Mouse (Mus musculus) testis, adult 2 months (tissue): Measurements from ENCODE around the gene Hs3st6. TPM values are rescaled to one million over a fixed set of nuclear protein-coding genes. Genes with fewer than 3 reads are reported as not detected.

Source experiments
- H3K27ac ChIP-seq: fragments of 200-500 bp; 2 replicates; pipeline ENCODE4 v1.5.1; 2012; ENCODE audit warnings: low read depth, low read length; ENCODE audit not compliant: control insufficient read depth, insufficient read depth
- H3K27me3 ChIP-seq: fragments of 200-500 bp; 2 replicates; pipeline ENCODE4 v1.6.1; 2012; ENCODE audit warnings: mild to moderate bottlenecking, low read length, moderate library complexity; ENCODE audit not compliant: control insufficient read depth, insufficient read depth
- H3K36me3 ChIP-seq: fragments of 200-500 bp; 2 replicates; pipeline ENCODE4 v1.6.1; 2012; ENCODE audit warnings: mild to moderate bottlenecking, low read length; ENCODE audit not compliant: control insufficient read depth, insufficient read depth
- H3K4me1 ChIP-seq: fragments of 200-500 bp; 2 replicates; pipeline ENCODE4 v1.6.1; 2012; ENCODE audit warnings: low read length; ENCODE audit not compliant: control insufficient read depth, insufficient read depth
- H3K4me3 ChIP-seq: fragments of 200-500 bp; 2 replicates; pipeline ENCODE4 v1.5.1; 2012; ENCODE audit warnings: low read depth, mild to moderate bottlenecking, low read length, moderate library complexity, mixed read lengths; ENCODE audit not compliant: control insufficient read depth
- CTCF ChIP-seq: fragments of 200-500 bp; IDR thresholded peaks from 2 replicates; pipeline ENCODE4 v1.5.1; 2012; ENCODE audit warnings: low read depth, mild to moderate bottlenecking, inconsistent platforms, low read length, moderate library complexity; ENCODE audit not compliant: control insufficient read depth, insufficient read depth, insufficient replicate concordance
- POLR2A ChIP-seq: fragments of 200-500 bp; IDR thresholded peaks from 2 replicates; pipeline ENCODE4 v1.6.1; 2012; ENCODE audit warnings: low read depth, mild to moderate bottlenecking, inconsistent platforms, low read length, moderate library complexity; ENCODE audit not compliant: control insufficient read depth
- polyA plus RNA-seq: library from polyadenylated mRNA; depleted of rRNA; stranded (reverse); fragments of >200 nt; gene quantifications from 2 replicates; pipeline ENCODE4 v1.2.3, GENCODE M21; 2012; rRNA removed

Gene Hs3st6
- 0.73 and 0.89 TPM in 2 replicates for polyA plus RNA-seq

GRCm38 (mm10) chr17:24752415-24753394, at the start of gene Hs3st6:
TSS of gene Hs3st6 (plus strand) at chr17:24752988.
- H3K27me3 ChIP-seq = peaks cover 4% of the 10 kb centered on the region
- H3K36me3 ChIP-seq = no peaks in the 10 kb centered on the region
- no peak within 1 kb of the TSS for H3K27ac ChIP-seq

GRCm38 (mm10) chr17:24705821-24706220, 47.0 kb upstream of the Hs3st6 start:
- H3K27me3 ChIP-seq = no peaks in the 10 kb centered on the region
- peaks cover 3% of the 10 kb centered on the region for H3K4me1 ChIP-seq
- no peaks in the 10 kb centered on the region; the same call in 1 of the 2 replicates for H3K36me3 ChIP-seq
- TF ChIP-seq CTCF (no peak), POLR2A (no peak)
- H3K4me3 ChIP-seq = no peak overlapping the region
- H3K27ac ChIP-seq = no peak overlapping the region

More at GRCm38 (mm10) chr17:24752415-24753394, at the start of gene Hs3st6:
- TF ChIP-seq POLR2A (no peak), CTCF (no peak)
- Histone ChIP-seq H3K4me3 (peak within 1 kb of the TSS; percentile 75), H3K4me1 (peaks cover 13% of the 10 kb centered on the region)

GRCm38 (mm10) chr17:24706982-24707800, 45.6 kb upstream of the Hs3st6 start, which contains the start of gene Tbl3:
TSS of gene Tbl3 (minus strand) at chr17:24707660.
- no peaks in the 10 kb centered on the region for H3K27me3 ChIP-seq
- H3K36me3 ChIP-seq = no peaks in the 10 kb centered on the region; the same call in 1 of the 2 replicates
- 0 out of 2 replicates have a peak, but pooled peaks have one; percentile 24 for TF ChIP-seq CTCF
- peak; percentile 94 for TF ChIP-seq POLR2A
- H3K4me1 ChIP-seq = peaks cover 3% of the 10 kb centered on the region
- peak within 1 kb of the TSS; percentile 87 for H3K27ac ChIP-seq
- peak within 1 kb of the TSS; percentile 91 for H3K4me3 ChIP-seq

GRCm38 (mm10) chr17:24707801-24708425, 44.9 kb upstream of the Hs3st6 start:
- Histone ChIP-seq H3K36me3 (no peaks in the 10 kb centered on the region; the same call in 1 of the 2 replicates), H3K27me3 (no peaks in the 10 kb centered on the region), H3K4me3 (peak overlapping the region; percentile 91), H3K27ac (peak overlapping the region; percentile 63), H3K4me1 (peaks cover 3% of the 10 kb centered on the region)
- no peak for TF ChIP-seq CTCF
- no peak for TF ChIP-seq POLR2A

- H3K4me1 ChIP-seq = peaks cover 3% of the 10 kb centered on the region
- no peak overlapping the region for H3K27ac ChIP-seq
- no peaks in the 10 kb centered on the region; the same call in 1 of the 2 replicates for H3K36me3 ChIP-seq
- no peak overlapping the region for H3K4me3 ChIP-seq
- no peak for TF ChIP-seq POLR2A
- no peak for TF ChIP-seq CTCF
- H3K27me3 ChIP-seq = no peaks in the 10 kb centered on the region
These were observed 44.1 kb upstream of the Hs3st6 start for GRCm38 (mm10) chr17:24708646-24709045.

GRCm38 (mm10) chr17:24715556-24715955, 37.2 kb upstream of the Hs3st6 start:
- Histone ChIP-seq H3K27ac (no peak overlapping the region), H3K4me1 (no peaks in the 10 kb centered on the region), H3K27me3 (no peaks in the 10 kb centered on the region), H3K4me3 (peak overlapping the region; percentile 96), H3K36me3 (no peaks in the 10 kb centered on the region; the same call in 1 of the 2 replicates)
- TF ChIP-seq POLR2A = no peak
- TF ChIP-seq CTCF = no peak

GRCm38 (mm10) chr17:24716166-24716682, 36.6 kb upstream of the Hs3st6 start:
- Histone ChIP-seq H3K27me3 (no peaks in the 10 kb centered on the region), H3K4me1 (no peaks in the 10 kb centered on the region), H3K36me3 (no peaks in the 10 kb centered on the region; the same call in 1 of the 2 replicates), H3K27ac (no peak overlapping the region), H3K4me3 (peak overlapping the region; percentile 96)
- TF ChIP-seq POLR2A (no peak), CTCF (no peak)
